19 mouse cellular contexts compared by ENCODE assay signal in genomic region chrX:31145835-31146234, GRCm38 (mm10). TPM values are rescaled to one million over a fixed set of nuclear protein-coding genes. Genes with fewer than 3 reads are reported as not detected.
"Had no signal": no experiment of that assay in that cellular context is flagged by ENCODE, and none has a peak within 500 bp of the region (broad histone marks: within the 10 kb centered on the region; RNA-seq: fewer than 3 reads in every experiment).

No protein-coding gene starts in this region.

RNA-seq across cellular contexts. Expression of gene Btbd35f29, which starts 28.4 kb away (rescaled TPM):
- polyA plus RNA-seq: cortical plate, adult 2 months; embryonic facial prominence, embryonic 10.5 days; embryonic facial prominence, embryonic 11.5 days; embryonic facial prominence, embryonic 12.5 days; embryonic facial prominence, embryonic 13.5 days; embryonic facial prominence, embryonic 14.5 days; embryonic facial prominence, embryonic 15.5 days; erythroblast, embryonic 14.5 days; forebrain, embryonic 10.5 days; forebrain, embryonic 11.5 days; forebrain, embryonic 12.5 days; forebrain, embryonic 13.5 days; forebrain, embryonic 14.5 days; forebrain, embryonic 15.5 days; forebrain, embryonic 16.5 days; forebrain, postnatal 0 days; frontal cortex, adult 2 months; gonadal fat pad, adult 2 months; heart, adult 2 months had no signal
